Mouse (Mus musculus): ENCODE measurements around the gene Kat6b. TPM values are rescaled to one million over a fixed set of nuclear protein-coding genes. Genes with fewer than 3 reads are reported as not detected.

The Kat6b gene
- polyA plus RNA-seq, 1 experiment from 2014 or later: 33.7 TPM

GRCm38 (mm10) chr14:21489116-21489485 is 7.9 kb downstream of the Kat6b start:
- ATAC-seq (ENCODE audit: low read depth): no peak
- no peak overlapping the region for H3K4me3 ChIP-seq (ENCODE audit: low read depth, low read length)
- no peak overlapping the region for H3K27ac ChIP-seq (ENCODE audit: low read depth, low read length)
- H3K9ac ChIP-seq (replicated peaks; ENCODE audit: low read depth, low read length): no peak overlapping the region
- H3K4me1 ChIP-seq (ENCODE audit: control insufficient read depth, insufficient read depth, low read length): no peaks in the 10 kb centered on the region
- no peak overlapping the region for H3K4me2 ChIP-seq (ENCODE audit: low read depth, low read length)
- H3K36me3 ChIP-seq (ENCODE audit: control insufficient read depth, insufficient read depth, low read length): no peaks in the 10 kb centered on the region
- H3K27me3 ChIP-seq (ENCODE audit: control insufficient read depth, insufficient read depth, low read length): no peaks in the 10 kb centered on the region
- whole genome bisulfite sequencing: 37% methylated on average over 3 of the region's 3 CpGs
- H3K9me3 ChIP-seq (ENCODE audit: control insufficient read depth, low read length): no peaks in the 10 kb centered on the region

GRCm38 (mm10) chr14:21490141-21490540 is 8.9 kb downstream of the Kat6b start:
- Histone ChIP-seq H3K4me2 (ENCODE audit: low read depth, low read length) (no peak overlapping the region), H3K9me3 (ENCODE audit: control insufficient read depth, low read length) (no peaks in the 10 kb centered on the region), H3K27me3 (ENCODE audit: control insufficient read depth, insufficient read depth, low read length) (no peaks in the 10 kb centered on the region), H3K9ac (replicated peaks; ENCODE audit: low read depth, low read length) (no peak overlapping the region), H3K27ac (ENCODE audit: low read depth, low read length) (no peak overlapping the region), H3K4me1 (ENCODE audit: control insufficient read depth, insufficient read depth, low read length) (no peaks in the 10 kb centered on the region), H3K4me3 (ENCODE audit: low read depth, low read length) (no peak overlapping the region), H3K36me3 (ENCODE audit: control insufficient read depth, insufficient read depth, low read length) (no peaks in the 10 kb centered on the region)
- WGBS: 57% methylated on average over 4 of the region's 4 CpGs
- no peak for ATAC-seq (ENCODE audit: low read depth)

- 4% methylated on average over 7 of the region's 7 CpGs for WGBS
- Histone ChIP-seq H3K27ac (ENCODE audit: low read depth, low read length) (peak overlapping the region; percentile 98; the same call in 1 of the 2 replicates), H3K4me1 (ENCODE audit: control insufficient read depth, insufficient read depth, low read length) (peaks cover 10% of the 10 kb centered on the region), H3K4me2 (ENCODE audit: low read depth, low read length) (peak overlapping the region; percentile 84), H3K36me3 (ENCODE audit: control insufficient read depth, insufficient read depth, low read length) (no peaks in the 10 kb centered on the region), H3K9ac (replicated peaks; ENCODE audit: low read depth, low read length) (peak overlapping the region; percentile 94), H3K27me3 (ENCODE audit: control insufficient read depth, insufficient read depth, low read length) (no peaks in the 10 kb centered on the region), H3K4me3 (ENCODE audit: low read depth, low read length) (peak overlapping the region; percentile 90), H3K9me3 (ENCODE audit: control insufficient read depth, low read length) (no peaks in the 10 kb centered on the region)
- ATAC-seq (ENCODE audit: low read depth): no peak
Observed at GRCm38 (mm10) chr14:21498361-21498996, 17.2 kb downstream of the Kat6b start.

GRCm38 (mm10) chr14:21499011-21499581 is 17.9 kb downstream of the Kat6b start:
- peak overlapping the region; percentile 84 for H3K4me2 ChIP-seq (ENCODE audit: low read depth, low read length)
- H3K36me3 ChIP-seq (ENCODE audit: control insufficient read depth, insufficient read depth, low read length): no peaks in the 10 kb centered on the region
- no peaks in the 10 kb centered on the region for H3K27me3 ChIP-seq (ENCODE audit: control insufficient read depth, insufficient read depth, low read length)
- peaks cover 10% of the 10 kb centered on the region for H3K4me1 ChIP-seq (ENCODE audit: control insufficient read depth, insufficient read depth, low read length)
- H3K9ac ChIP-seq (replicated peaks; ENCODE audit: low read depth, low read length): peak overlapping the region; percentile 94
- H3K9me3 ChIP-seq (ENCODE audit: control insufficient read depth, low read length): no peaks in the 10 kb centered on the region
- peak overlapping the region; percentile 90 for H3K4me3 ChIP-seq (ENCODE audit: low read depth, low read length)
- under 1% methylated on average over 32 of the region's 33 CpGs for WGBS
- peak overlapping the region; percentile 98 for H3K27ac ChIP-seq (ENCODE audit: low read depth, low read length)
- ATAC-seq (ENCODE audit: low read depth): no peak

- peak overlapping the region; percentile 84 for H3K4me2 ChIP-seq (ENCODE audit: low read depth, low read length)
- peaks cover 10% of the 10 kb centered on the region for H3K4me1 ChIP-seq (ENCODE audit: control insufficient read depth, insufficient read depth, low read length)
- no peaks in the 10 kb centered on the region for H3K27me3 ChIP-seq (ENCODE audit: control insufficient read depth, insufficient read depth, low read length)
- no peaks in the 10 kb centered on the region for H3K36me3 ChIP-seq (ENCODE audit: control insufficient read depth, insufficient read depth, low read length)
- H3K4me3 ChIP-seq (ENCODE audit: low read depth, low read length): peak overlapping the region; percentile 90
- H3K9me3 ChIP-seq (ENCODE audit: control insufficient read depth, low read length): no peaks in the 10 kb centered on the region
- WGBS: under 1% methylated on average over 43 of the region's 57 CpGs
- peak; percentile 39 for ATAC-seq (ENCODE audit: low read depth)
- H3K27ac ChIP-seq (ENCODE audit: low read depth, low read length): peak overlapping the region; percentile 98
- H3K9ac ChIP-seq (replicated peaks; ENCODE audit: low read depth, low read length): peak overlapping the region; percentile 94
Observed at GRCm38 (mm10) chr14:21499631-21500153, 18.5 kb downstream of the Kat6b start.

- Histone ChIP-seq H3K4me3 (ENCODE audit: low read depth, low read length) (peak overlapping the region; percentile 90), H3K4me2 (ENCODE audit: low read depth, low read length) (peak overlapping the region; percentile 84), H3K27ac (ENCODE audit: low read depth, low read length) (peak overlapping the region; percentile 98), H3K36me3 (ENCODE audit: control insufficient read depth, insufficient read depth, low read length) (no peaks in the 10 kb centered on the region), H3K4me1 (ENCODE audit: control insufficient read depth, insufficient read depth, low read length) (peaks cover 12% of the 10 kb centered on the region), H3K27me3 (ENCODE audit: control insufficient read depth, insufficient read depth, low read length) (no peaks in the 10 kb centered on the region), H3K9ac (replicated peaks; ENCODE audit: low read depth, low read length) (peak overlapping the region; percentile 94), H3K9me3 (ENCODE audit: control insufficient read depth, low read length) (no peaks in the 10 kb centered on the region)
- WGBS: under 1% methylated on average over 70 of the region's 75 CpGs
- ATAC-seq (ENCODE audit: low read depth): peak; percentile 98
Observed at GRCm38 (mm10) chr14:21500154-21501047, 19.2 kb downstream of the Kat6b start.

GRCm38 (mm10) chr14:21501048-21501657 is 19.9 kb downstream of the Kat6b start:
- WGBS: 2% methylated on average over 21 of the region's 38 CpGs
- peak overlapping the region; percentile 98 for H3K27ac ChIP-seq (ENCODE audit: low read depth, low read length)

GRCm38 (mm10) chr14:21505036-21505435 is 23.8 kb downstream of the Kat6b start:
- Histone ChIP-seq H3K9ac (replicated peaks; ENCODE audit: low read depth, low read length) (no peak overlapping the region), H3K4me1 (ENCODE audit: control insufficient read depth, insufficient read depth, low read length) (peaks cover 12% of the 10 kb centered on the region), H3K36me3 (ENCODE audit: control insufficient read depth, insufficient read depth, low read length) (no peaks in the 10 kb centered on the region), H3K27me3 (ENCODE audit: control insufficient read depth, insufficient read depth, low read length) (no peaks in the 10 kb centered on the region), H3K9me3 (ENCODE audit: control insufficient read depth, low read length) (no peaks in the 10 kb centered on the region), H3K4me2 (ENCODE audit: low read depth, low read length) (no peak overlapping the region), H3K4me3 (ENCODE audit: low read depth, low read length) (no peak overlapping the region), H3K27ac (ENCODE audit: low read depth, low read length) (no peak overlapping the region)
- no peak for ATAC-seq (ENCODE audit: low read depth)
- WGBS: 19% methylated on average over 4 of the region's 4 CpGs

More at GRCm38 (mm10) chr14:21501048-21501657, 19.9 kb downstream of the Kat6b start:
- H3K36me3 ChIP-seq (ENCODE audit: control insufficient read depth, insufficient read depth, low read length): no peaks in the 10 kb centered on the region
- peak overlapping the region; percentile 90 for H3K4me3 ChIP-seq (ENCODE audit: low read depth, low read length)
- H3K9me3 ChIP-seq (ENCODE audit: control insufficient read depth, low read length): no peaks in the 10 kb centered on the region
- peak overlapping the region; percentile 55 for H3K4me2 ChIP-seq (ENCODE audit: low read depth, low read length)
- peaks cover 12% of the 10 kb centered on the region for H3K4me1 ChIP-seq (ENCODE audit: control insufficient read depth, insufficient read depth, low read length)
- peak overlapping the region; percentile 79 for H3K9ac ChIP-seq (replicated peaks; ENCODE audit: low read depth, low read length)
- ATAC-seq (ENCODE audit: low read depth): peak; percentile 1; the same call in 1 of the 2 replicates
- H3K27me3 ChIP-seq (ENCODE audit: control insufficient read depth, insufficient read depth, low read length): no peaks in the 10 kb centered on the region

Data from neural tube, embryonic 14.5 days (tissue).